Comparison of ENCODE assay signal across 19 mouse cellular contexts in the genomic region with DNA sequence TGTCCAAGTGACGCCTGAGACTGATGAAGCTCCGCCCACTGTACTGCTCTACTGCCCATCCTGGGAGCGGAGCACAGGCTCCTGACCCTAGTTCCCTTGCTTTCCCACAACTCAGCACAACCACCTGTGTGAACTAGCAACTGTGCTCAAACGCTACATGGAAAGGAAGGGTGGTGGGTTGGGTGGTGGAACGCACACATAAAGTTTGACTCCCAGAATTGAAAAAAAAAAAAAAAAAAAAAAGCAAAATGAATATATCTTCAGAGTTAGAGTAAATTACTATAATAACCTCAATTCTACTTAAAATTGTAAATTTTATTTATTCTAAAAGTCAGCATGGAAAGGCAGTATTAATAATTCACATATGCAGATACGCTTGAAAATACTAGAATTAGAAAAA. TPM values are rescaled to one million over a fixed set of nuclear protein-coding genes. Genes with fewer than 3 reads are reported as not detected.
"Had no signal": no experiment of that assay in that cellular context is flagged by ENCODE, and none has a peak within 500 bp of the region (broad histone marks: within the 10 kb centered on the region; RNA-seq: fewer than 3 reads in every experiment).

No protein-coding gene starts in this region.

- H3K9ac ChIP-seq: lung, embryonic 15.5 days; midbrain, embryonic 13.5 days; midbrain, embryonic 15.5 days; neural tube, embryonic 12.5 days; stomach, embryonic 15.5 days had no signal

- H3K4me2 ChIP-seq: lung, embryonic 15.5 days; midbrain, embryonic 11.5 days; midbrain, embryonic 13.5 days; midbrain, embryonic 15.5 days; neural tube, embryonic 12.5 days; stomach, embryonic 15.5 days had no signal

- H3K27ac ChIP-seq: lung, embryonic 15.5 days; macrophage; midbrain, embryonic 13.5 days; midbrain, embryonic 15.5 days; neural tube, embryonic 12.5 days; stomach, embryonic 15.5 days; stomach, postnatal 0 days had no signal

- H3K4me3 ChIP-seq: lung, embryonic 15.5 days; megakaryocyte, embryonic 14.5 days; midbrain, embryonic 13.5 days; midbrain, embryonic 15.5 days; neural tube, embryonic 12.5 days; stomach, embryonic 15.5 days had no signal

- H3K9me3 ChIP-seq: lung, embryonic 15.5 days; megakaryocyte, embryonic 14.5 days; midbrain, embryonic 13.5 days; midbrain, embryonic 15.5 days; neural tube, embryonic 12.5 days; stomach, embryonic 15.5 days had no signal

- ATAC-seq: lung, postnatal 0 days; midbrain, embryonic 13.5 days; midbrain, embryonic 15.5 days had no signal

- H3K36me3 ChIP-seq: midbrain, embryonic 13.5 days; midbrain, embryonic 15.5 days; neural tube, embryonic 12.5 days; stomach, embryonic 15.5 days had no signal

- H3K4me1 ChIP-seq: lung, embryonic 15.5 days; megakaryocyte, embryonic 14.5 days; midbrain, embryonic 13.5 days; midbrain, embryonic 15.5 days; neural tube, embryonic 12.5 days; stomach, embryonic 15.5 days had no signal

- H3K27me3 ChIP-seq: lung, embryonic 15.5 days; megakaryocyte, embryonic 14.5 days; midbrain, embryonic 13.5 days; midbrain, embryonic 15.5 days; neural tube, embryonic 12.5 days; stomach, embryonic 15.5 days had no signal

- DNase-seq: lung, adult 2 months; lung, postnatal 14 days; lung, postnatal 36 days; right cerebral cortex, postnatal 14 days; thymus, adult 2 months; thymus, postnatal 25 days; thymus, postnatal 4 days had no signal

RNA-seq across cellular contexts. Expression of gene Npr3, which starts 25.3 kb away (rescaled TPM):
- total RNA-seq: megakaryocyte progenitor cell, adult 5-6 weeks; monocyte, adult 5-6 weeks had no signal
- polyA plus RNA-seq: macrophage had no signal
